Comparison of ENCODE assay signal across 16 mouse cellular contexts in the genomic region with DNA sequence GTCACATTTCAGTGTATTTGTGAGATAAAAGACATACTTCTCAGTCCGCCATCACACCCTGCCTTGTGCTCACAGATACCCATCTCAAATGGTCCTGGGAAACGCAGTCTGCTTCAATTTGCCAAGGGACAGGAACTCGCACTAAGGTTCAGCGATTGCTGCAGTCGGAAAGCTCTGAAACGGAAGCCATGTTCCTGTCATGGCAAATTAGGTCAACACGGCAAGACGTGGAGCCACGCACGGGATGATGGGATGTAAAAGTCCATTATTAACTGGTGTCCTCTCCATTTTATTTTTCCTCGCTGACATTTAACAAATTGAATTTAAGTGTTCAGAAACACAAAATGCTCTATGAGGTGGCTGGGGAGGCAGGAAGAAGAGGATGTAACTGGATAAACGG.
"Had no signal": no experiment of that assay in that cellular context is flagged by ENCODE, and none has a peak within 500 bp of the region (broad histone marks: within the 10 kb centered on the region; RNA-seq: fewer than 3 reads in every experiment).

No protein-coding gene starts in this region.

- H3K27me3 ChIP-seq: neural tube, embryonic 12.5 days; neural tube, embryonic 13.5 days; neural tube, embryonic 15.5 days; stomach, embryonic 15.5 days had no signal

- H3K4me2 ChIP-seq: neural tube, embryonic 12.5 days; neural tube, embryonic 13.5 days; neural tube, embryonic 15.5 days; stomach, embryonic 15.5 days had no signal

- H3K4me1 ChIP-seq: neural tube, embryonic 12.5 days; neural tube, embryonic 13.5 days; neural tube, embryonic 15.5 days; stomach, embryonic 15.5 days had no signal

- H3K9ac ChIP-seq: neural tube, embryonic 12.5 days; neural tube, embryonic 13.5 days; neural tube, embryonic 15.5 days; stomach, embryonic 15.5 days had no signal

- H3K4me3 ChIP-seq: neural tube, embryonic 12.5 days; neural tube, embryonic 13.5 days; neural tube, embryonic 15.5 days; stomach, embryonic 15.5 days had no signal

- H3K9me3 ChIP-seq: neural tube, embryonic 12.5 days; neural tube, embryonic 13.5 days; neural tube, embryonic 15.5 days; stomach, embryonic 15.5 days had no signal

- DNase-seq: right cerebral cortex, adult 18-20 months; right cerebral cortex, postnatal 14 days; right cerebral cortex, postnatal 25 days; right cerebral cortex, postnatal 4 days; spleen, adult 18-20 months; thymus, adult 18-20 months; thymus, adult 2 months; thymus, postnatal 14 days; thymus, postnatal 25 days; thymus, postnatal 36 days; thymus, postnatal 4 days had no signal

- H3K27ac ChIP-seq: neural tube, embryonic 12.5 days; neural tube, embryonic 13.5 days; neural tube, embryonic 15.5 days; stomach, embryonic 15.5 days; stomach, postnatal 0 days had no signal

- H3K36me3 ChIP-seq: neural tube, embryonic 12.5 days; neural tube, embryonic 13.5 days; neural tube, embryonic 15.5 days; stomach, embryonic 15.5 days had no signal
